Mouse (Mus musculus) CD4-positive, CD25-positive, alpha-beta regulatory T cell, adult 4 months (primary cell): Measurements from ENCODE around the gene Vps37c. TPM values are rescaled to one million over a fixed set of nuclear protein-coding genes. Genes with fewer than 3 reads are reported as not detected.

Experiments
- ATAC-seq: one replicate; pipeline ENCODE4 v1.8.0; 2017
- polyA plus RNA-seq, 2 experiments: library from polyadenylated mRNA; unstranded; fragments of 100-300 nt; shearing (Covaris generic); gene quantifications; one replicate each; pipeline ENCODE4 v1.2.1; 2017

The Vps37c gene
- polyA plus RNA-seq, 2 experiments from 2014 or later, result 14.5 to 15.7 TPM

GRCm38 (mm10) chr19:10689470-10690166, 1.1 kb downstream of the Vps37c start:
- ATAC-seq, result no peak

GRCm38 (mm10) chr19:10690336-10690735, 1.8 kb downstream of the Vps37c start:
- no peak for ATAC-seq

GRCm38 (mm10) chr19:10691121-10691520, 2.6 kb downstream of the Vps37c start:
- no peak for ATAC-seq

- ATAC-seq, result no peak
Measured at GRCm38 (mm10) chr19:10691660-10692059, 3.1 kb downstream of the Vps37c start.

GRCm38 (mm10) chr19:10692361-10692760, 3.8 kb downstream of the Vps37c start:
- ATAC-seq, result no peak

- no peak for ATAC-seq
Measured at GRCm38 (mm10) chr19:10693926-10694682, 5.6 kb downstream of the Vps37c start.

GRCm38 (mm10) chr19:10695801-10696200, 7.3 kb downstream of the Vps37c start:
- no peak for ATAC-seq

GRCm38 (mm10) chr19:10698131-10698991, 9.8 kb downstream of the Vps37c start:
- no peak for ATAC-seq

- no peak for ATAC-seq
Measured at GRCm38 (mm10) chr19:10699851-10700250, 11.3 kb downstream of the Vps37c start.

- ATAC-seq, result no peak
Measured at GRCm38 (mm10) chr19:10701013-10701726, 12.6 kb downstream of the Vps37c start.

GRCm38 (mm10) chr19:10702125-10702524, 13.6 kb downstream of the Vps37c start:
- ATAC-seq, result no peak

- ATAC-seq, result no peak
Measured at GRCm38 (mm10) chr19:10703470-10703869, 14.9 kb downstream of the Vps37c start.

- ATAC-seq, result no peak
Measured at GRCm38 (mm10) chr19:10707087-10707875, 18.7 kb downstream of the Vps37c start.

GRCm38 (mm10) chr19:10707881-10708280, 19.3 kb downstream of the Vps37c start:
- no peak for ATAC-seq

- ATAC-seq, result no peak
Measured at GRCm38 (mm10) chr19:10708900-10709299, 20.4 kb downstream of the Vps37c start.

- ATAC-seq, result peak; percentile 65
Measured at GRCm38 (mm10) chr19:10709360-10710087, 21.0 kb downstream of the Vps37c start.

- no peak for ATAC-seq
Measured at GRCm38 (mm10) chr19:10710088-10710511, 21.6 kb downstream of the Vps37c start.

- no peak for ATAC-seq
Measured at GRCm38 (mm10) chr19:10710751-10711150, 22.2 kb downstream of the Vps37c start.

GRCm38 (mm10) chr19:10712194-10712593, 23.7 kb downstream of the Vps37c start:
- ATAC-seq, result no peak

- no peak for ATAC-seq
Measured at GRCm38 (mm10) chr19:10712646-10713045, 24.1 kb downstream of the Vps37c start.

GRCm38 (mm10) chr19:10713551-10713950, 25.0 kb downstream of the Vps37c start:
- ATAC-seq, result no peak
